Mouse (Mus musculus): Measurements from ENCODE around the gene Arpc2.

The Arpc2 gene

DNA sequence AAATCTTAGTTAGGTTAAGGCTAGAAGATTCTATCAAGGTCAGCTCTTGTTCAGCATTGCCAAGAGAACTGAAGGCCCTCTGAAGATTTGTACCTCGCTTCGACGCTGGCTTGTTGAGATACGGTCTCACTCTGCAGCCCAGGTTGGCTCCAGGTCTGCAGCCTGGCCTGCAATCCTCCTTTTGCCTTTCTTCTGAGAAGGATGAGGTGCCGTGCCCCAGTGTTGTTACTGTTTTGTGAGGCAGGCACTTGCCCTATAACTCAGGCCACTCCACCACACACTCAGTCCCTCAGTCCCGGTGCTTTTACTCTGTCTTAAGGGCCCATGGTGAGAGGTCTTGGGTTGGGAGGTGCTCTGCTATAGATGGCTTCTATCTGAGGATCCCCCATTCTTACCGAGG, 66.3 kb downstream of the Arpc2 start:
- no peak for DNase-seq (ENCODE audit: low spot score)

- no peak for DNase-seq (ENCODE audit: low spot score)
These were observed 67.0 kb downstream of the Arpc2 start for GRCm38 (mm10) chr1:74302835-74303234.

DNA sequence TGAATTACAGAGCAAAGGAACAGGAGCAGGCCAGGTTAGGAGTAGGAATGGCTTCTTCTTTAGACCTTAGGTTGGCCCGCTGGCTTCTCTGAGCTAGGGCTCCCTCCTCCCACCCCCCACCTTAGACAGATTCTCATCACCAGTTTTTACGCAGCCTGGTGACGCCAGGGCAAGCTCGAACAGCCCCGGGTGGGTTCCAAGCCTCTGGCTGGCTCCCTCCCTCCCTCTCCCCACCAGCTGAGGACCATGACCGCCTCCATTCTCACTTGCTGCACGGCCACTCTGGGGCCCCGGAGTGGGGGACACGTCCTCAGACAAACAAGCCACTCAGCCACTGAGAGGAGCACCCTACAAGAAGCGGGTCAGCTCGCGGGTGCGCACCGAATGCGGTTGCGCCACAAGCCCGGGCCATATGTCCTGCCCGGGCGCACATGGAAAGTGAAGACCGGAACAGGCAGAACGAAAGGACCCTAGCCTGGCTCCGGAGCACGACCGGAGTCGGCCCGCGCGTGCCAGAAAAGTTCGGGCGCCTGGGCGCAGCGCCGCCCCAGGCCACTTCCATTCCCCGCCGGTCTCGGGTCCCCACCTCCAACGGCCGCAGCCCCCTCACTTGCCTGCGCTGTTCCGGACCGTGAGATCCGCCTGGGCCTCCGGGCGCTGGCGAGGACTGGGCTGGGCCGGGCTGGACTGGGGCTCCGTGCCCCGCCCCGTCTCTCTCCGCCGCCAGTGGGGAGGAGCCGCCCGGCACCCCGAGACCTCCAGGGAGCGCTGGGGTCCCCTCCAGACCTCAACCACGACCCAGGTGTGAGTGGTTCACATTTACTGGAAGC, 67.8 kb downstream of the Arpc2 start:
- DNase-seq (ENCODE audit: low spot score): no peak

GRCm38 (mm10) chr1:74304339-74304790, 68.5 kb downstream of the Arpc2 start:
- no peak for DNase-seq (ENCODE audit: low spot score)

DNA sequence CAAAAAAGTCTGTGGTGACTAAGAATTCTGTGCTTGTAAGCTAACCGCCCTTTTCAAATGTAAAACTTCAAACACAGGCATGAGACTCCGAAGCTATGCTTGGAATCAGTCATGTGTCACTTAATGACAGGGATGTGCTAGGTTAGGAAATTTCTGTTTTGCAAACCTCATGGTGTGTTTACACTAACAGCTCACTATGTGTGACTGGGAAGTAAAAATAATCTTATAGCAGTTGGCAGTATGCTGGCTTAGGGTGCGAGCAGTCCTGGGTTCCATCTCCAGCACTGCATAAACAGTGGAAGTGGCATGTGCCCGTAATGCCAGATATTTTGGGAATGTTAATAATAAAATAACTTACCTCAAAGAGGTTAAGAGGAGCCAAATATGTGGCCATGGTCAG, 69.1 kb downstream of the Arpc2 start:
- DNase-seq (ENCODE audit: low spot score): no peak

- no peak for DNase-seq (ENCODE audit: low spot score)
These were observed 69.6 kb downstream of the Arpc2 start, which contains the start of gene Tmbim1 for GRCm38 (mm10) chr1:74305522-74305921. Tmbim1 (minus strand) TSS chr1:74305622.

- DNase-seq (ENCODE audit: low spot score): no peak
These were observed 71.3 kb downstream of the Arpc2 start for GRCm38 (mm10) chr1:74307146-74307545.

- no peak for DNase-seq (ENCODE audit: low spot score)
These were observed 72.4 kb downstream of the Arpc2 start for GRCm38 (mm10) chr1:74308001-74308964.

- DNase-seq (ENCODE audit: low spot score): no peak
These were observed 73.9 kb downstream of the Arpc2 start for GRCm38 (mm10) chr1:74309767-74310166.

DNA sequence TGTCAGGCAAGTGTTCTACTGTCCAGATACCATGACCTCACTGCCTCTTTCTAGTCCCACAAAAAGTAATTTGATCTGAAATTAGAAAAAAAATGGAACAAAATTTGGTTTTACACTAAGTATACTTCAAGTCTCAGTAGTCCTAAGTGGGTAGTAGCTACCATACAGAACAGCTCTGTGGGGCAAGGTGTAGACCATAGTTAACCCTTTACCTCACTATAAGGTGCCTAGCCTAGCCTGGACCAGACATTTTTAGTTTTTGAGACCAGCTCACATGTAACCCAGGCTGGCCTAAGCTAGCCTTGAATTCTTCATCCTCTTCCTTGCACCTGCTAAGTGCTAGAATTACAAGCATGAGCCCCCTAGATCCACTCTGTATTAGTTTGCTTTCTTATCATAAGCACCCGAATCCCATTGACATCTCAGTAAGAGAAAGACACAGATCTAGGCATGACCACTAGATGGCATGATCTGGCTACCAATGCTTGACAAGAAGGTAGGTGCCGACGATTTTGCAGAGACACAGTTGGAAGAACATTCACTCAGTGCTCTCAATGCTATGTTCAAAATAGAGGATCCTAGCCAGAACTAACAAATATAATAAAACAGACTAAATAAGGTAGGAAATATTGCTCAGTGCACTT, 77.3 kb downstream of the Arpc2 start:
- peak; percentile 78 for DNase-seq (ENCODE audit: low spot score)

- DNase-seq (ENCODE audit: low spot score): no peak
These were observed 78.9 kb downstream of the Arpc2 start for GRCm38 (mm10) chr1:74314796-74315195.

DNA sequence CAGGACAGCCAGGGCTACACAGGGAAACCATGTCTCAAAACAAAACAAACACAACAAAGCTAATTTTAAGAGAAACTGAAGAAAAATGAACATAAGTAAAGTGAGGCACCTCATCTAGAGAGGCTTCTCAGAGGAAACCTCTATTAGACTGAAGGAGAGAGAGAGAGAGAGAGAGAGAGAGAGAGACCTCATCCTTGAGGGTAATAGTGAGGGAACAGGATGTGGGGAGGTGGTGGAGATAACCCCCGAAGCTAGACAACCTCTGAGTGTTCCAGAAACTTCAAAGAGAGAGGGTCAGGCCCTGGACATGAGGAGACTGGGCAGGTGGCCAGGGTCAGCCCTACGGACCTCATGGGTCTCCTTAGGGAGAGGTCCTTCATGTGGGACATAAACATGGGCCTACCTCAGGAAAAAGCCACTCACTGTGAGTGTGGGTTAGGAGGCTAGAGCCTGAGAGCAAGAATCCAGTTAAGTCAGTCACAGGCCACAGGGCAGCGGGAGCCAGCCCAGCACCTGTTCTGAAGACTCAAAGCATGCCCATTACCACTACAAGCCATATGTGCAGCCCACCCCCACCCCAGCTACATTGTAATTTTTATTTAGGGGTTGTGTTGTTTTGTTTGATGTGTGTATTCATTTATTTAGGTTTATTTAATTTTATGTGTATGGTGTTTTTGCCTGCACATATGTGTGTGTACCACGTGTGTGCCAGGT, 80.4 kb downstream of the Arpc2 start:
- DNase-seq (ENCODE audit: low spot score): no peak

Data from left cerebral cortex, adult 11 months (tissue).